Mouse (Mus musculus): ENCODE measurements around the gene Fbxw8.

- TF ChIP-seq CTCF (IDR thresholded peaks at IDR 0.05; ENCODE audit: low read depth), result no peak
- no peak for TF ChIP-seq EP300 (IDR thresholded peaks at IDR 0.05; ENCODE audit: low read depth)
Measured at GRCm38 (mm10) chr5:118144327-118144726, 10.9 kb downstream of the Fbxw8 start.

Measured in liver, embryonic 14.5 days (tissue).